Mouse (Mus musculus) retina, postnatal 1 day (tissue): ENCODE measurements around the gene Samsn1.
"Not testable (repeated sequence)": the region's sequence is repeated elsewhere in the genome, so short reads cannot be mapped to it uniquely, and the experiment has no call there.

ENCODE experiments used
- DNase-seq: peaks from one replicate; pipeline ENCODE4 v3.0.0-alpha.2; 2012

The Samsn1 gene

GRCm38 (mm10) chr16:75872241-75872640 lies 149.8 kb downstream of the Samsn1 start:
- no peak for DNase-seq

DNA sequence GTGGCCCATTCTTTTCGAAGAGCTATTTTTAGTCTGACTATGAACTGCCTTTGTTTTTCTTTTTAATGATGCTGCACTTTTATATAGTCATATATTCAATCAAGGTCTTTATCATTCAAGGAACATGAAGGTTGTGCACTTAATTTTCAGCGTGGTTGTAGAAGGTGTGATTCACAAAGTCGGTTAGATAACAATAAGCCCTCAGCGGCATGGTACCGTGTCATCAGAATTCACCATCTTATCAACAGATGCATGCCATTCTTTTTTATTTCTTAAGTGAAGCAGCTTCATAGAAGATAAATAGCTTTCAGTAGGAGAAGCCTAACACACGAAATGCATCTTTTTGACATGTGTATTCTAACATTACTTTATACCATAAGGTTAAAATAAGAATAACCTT lies 154.7 kb downstream of the Samsn1 start:
- no peak for DNase-seq

- DNase-seq: no peak
Measured at GRCm38 (mm10) chr16:75865505-75865904, 156.6 kb downstream of the Samsn1 start.

DNA sequence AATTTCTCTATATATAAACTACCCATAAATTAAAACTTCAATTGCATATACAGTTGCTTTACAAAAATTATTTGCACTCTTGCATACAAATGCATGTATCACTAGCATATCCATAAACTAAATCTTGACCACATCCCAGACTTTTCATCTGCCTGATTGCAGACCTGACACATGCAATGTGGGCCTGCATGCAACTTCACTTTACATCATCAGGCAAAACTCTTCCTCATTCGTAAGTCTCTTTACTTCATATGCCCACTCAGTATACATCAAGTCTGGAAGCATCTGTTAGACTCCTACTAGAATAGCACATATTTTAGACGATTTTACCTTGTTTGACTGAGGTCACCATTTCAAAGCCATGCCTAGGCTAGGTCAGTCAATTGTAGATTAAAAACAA lies 157.4 kb downstream of the Samsn1 start:
- no peak for DNase-seq

DNA sequence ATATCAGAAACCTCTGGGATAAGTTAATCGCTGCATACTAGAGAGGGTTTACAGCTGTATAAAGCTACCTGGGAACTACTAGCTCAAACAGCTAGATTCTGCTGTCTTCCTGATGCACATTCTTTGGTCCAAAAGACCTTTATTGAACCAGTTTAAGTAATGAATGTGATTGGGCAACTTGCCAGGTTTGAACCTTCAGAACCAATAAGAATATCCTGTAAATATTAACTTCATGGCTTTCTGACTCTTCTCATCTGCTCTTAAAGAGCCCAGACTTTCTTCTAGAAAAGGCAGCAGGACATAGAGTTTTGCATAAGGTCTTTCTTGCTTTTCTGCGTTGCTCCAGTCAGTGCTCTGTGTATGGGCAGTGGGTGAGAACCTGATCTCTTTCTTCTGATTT lies 165.7 kb downstream of the Samsn1 start:
- no peak for DNase-seq

DNA sequence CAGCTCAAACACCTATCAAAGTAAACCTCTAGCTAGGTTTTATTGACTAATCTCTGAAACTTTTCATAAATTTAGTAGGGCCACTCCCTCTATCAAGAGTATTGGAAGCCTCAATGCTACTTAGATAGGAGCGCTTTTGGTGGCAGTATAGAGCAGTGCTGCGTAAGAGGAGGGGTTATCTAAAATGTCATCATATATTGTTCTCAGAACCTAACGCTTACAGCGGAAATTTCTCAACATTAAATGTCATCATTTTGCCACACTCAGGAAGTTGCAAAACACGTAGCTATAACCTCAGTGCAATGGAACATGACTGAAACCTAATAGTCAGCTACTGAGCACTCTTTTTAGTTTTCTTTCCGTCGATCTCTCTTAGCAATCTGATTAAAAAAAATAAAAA lies 166.7 kb downstream of the Samsn1 start:
- no peak for DNase-seq

GRCm38 (mm10) chr16:75853556-75854271 lies 168.4 kb downstream of the Samsn1 start:
- no peak for DNase-seq

- no peak for DNase-seq
Measured at GRCm38 (mm10) chr16:75852485-75852884, 169.6 kb downstream of the Samsn1 start.

DNA sequence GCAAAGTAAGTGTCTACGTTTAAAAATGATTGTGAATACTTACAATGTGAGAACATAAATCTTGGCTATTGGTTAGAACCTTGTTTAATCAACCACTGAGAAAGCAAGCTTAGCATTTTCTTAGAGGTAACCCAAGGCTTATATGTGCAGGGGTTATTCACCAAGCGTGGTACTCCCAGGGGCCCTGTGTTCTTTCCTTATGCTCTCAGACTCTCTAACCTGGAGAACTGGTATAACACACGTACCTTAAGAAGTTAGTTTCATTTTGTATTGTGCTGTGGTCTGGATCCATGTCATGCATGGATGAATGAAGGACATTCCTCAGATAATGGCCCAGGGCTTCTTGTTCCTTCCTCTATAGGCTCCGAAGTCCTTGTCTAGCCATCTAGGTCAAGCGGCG lies 173.0 kb downstream of the Samsn1 start:
- DNase-seq: no peak

- DNase-seq: no peak
Measured at GRCm38 (mm10) chr16:75843653-75844062, 178.4 kb downstream of the Samsn1 start.

GRCm38 (mm10) chr16:75843031-75843430 lies 179.1 kb downstream of the Samsn1 start:
- no peak for DNase-seq

GRCm38 (mm10) chr16:75842569-75842968 lies 179.5 kb downstream of the Samsn1 start:
- DNase-seq: no peak

GRCm38 (mm10) chr16:75837728-75838451 lies 184.2 kb downstream of the Samsn1 start:
- DNase-seq: no peak

DNA sequence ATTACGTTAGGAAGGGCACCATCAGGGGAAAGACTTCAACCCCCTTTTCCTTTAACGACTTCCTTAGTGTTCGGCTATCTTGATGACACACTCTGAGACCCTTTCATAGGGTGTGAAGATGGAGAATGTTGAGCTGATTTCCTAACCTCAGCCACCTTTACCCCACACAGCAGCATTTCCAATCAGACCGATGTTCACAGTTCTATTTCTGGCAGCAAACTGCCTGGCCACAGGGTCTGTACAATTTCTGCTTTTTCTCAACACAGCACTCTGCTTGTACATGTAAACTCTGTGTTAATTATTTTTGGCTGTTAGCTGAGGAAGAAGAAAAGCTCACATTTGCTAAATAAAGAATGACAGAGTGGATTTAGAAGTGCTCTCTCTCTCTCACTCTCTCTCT lies 190.7 kb downstream of the Samsn1 start:
- no peak for DNase-seq

DNA sequence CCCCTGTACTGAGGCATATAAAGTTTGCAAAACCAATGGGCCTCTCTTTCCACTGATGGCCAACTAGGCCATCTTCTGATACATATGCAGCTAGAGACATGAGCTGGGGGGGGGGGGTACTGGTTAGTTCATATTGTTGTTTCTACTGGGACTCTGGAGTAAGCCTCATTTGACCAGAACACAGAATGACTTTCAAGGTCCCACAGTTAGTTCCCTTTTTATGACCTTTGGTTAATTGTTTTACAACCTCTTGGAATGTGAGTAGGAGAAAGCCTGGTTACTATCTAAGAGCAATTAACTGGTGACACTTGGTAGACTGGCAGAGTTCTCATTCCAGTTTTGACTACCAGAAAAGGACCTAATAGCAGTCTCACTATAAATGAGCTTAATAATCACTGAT lies 195.1 kb downstream of the Samsn1 start:
- DNase-seq: not testable (repeated sequence)

GRCm38 (mm10) chr16:75826498-75826897 lies 195.6 kb downstream of the Samsn1 start:
- DNase-seq: peak; percentile 19

DNA sequence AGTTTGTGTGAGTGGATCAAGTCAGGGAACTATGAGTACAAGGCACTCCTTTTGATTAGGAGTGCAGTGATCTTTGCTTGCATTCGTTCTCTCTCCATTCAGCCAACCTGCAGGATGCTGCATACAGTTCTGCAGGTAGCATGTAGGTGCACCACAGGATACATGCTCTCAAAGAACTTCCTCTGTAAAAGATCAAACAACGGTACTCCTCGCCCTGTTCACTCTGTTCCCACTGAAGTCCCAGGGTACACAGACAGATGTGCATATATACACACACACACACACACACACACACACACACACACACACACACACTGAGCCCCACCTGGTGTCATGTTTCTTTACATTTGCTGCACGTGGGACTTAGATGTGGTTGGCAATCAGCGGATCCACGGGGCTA lies 198.9 kb downstream of the Samsn1 start:
- DNase-seq: no peak

GRCm38 (mm10) chr16:75820963-75821362 lies 201.1 kb downstream of the Samsn1 start:
- peak; percentile 61 for DNase-seq
